9 mouse cellular contexts compared by ENCODE assay signal in the genomic region with DNA sequence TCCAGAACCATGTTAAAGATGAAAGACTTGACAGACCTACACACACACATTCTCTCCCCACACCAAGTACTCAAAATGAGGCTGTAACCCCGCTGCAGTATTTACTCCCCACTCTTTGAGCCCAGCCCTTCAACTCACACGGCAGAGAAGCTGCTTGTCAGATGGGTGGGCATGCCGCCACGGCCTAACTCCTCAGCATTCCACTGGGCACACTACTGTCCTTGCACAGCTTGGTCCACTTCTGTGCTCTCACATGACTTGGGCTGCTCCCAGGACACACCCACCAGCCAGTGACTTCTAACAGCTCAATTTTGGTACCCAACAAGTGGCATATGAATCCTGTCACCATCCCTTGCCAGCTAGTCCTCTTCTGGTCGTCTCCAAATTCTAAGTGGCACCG. TPM values are rescaled to one million over a fixed set of nuclear protein-coding genes. Genes with fewer than 3 reads are reported as not detected.
DNase-seq lines count a peak whose midpoint lies in the region; ATAC-seq and TF ChIP-seq lines count a peak whose summit lies in the region.
"Had no signal": no experiment of that assay in that cellular context is flagged by ENCODE, and none has a peak within 500 bp of the region (broad histone marks: within the 10 kb centered on the region; RNA-seq: fewer than 3 reads in every experiment).

No protein-coding gene starts in this region.

- H3K27me3 ChIP-seq in hindbrain, embryonic 12.5 days, result no peaks in the 10 kb centered on the region
- H3K27me3 ChIP-seq in hindbrain, embryonic 10.5 days (ENCODE audit: insufficient read depth, poor library complexity, severe bottlenecking), result no peaks in the 10 kb centered on the region
- H3K27me3 ChIP-seq in forebrain, embryonic 10.5 days (ENCODE audit: poor library complexity, severe bottlenecking), result no peaks in the 10 kb centered on the region
- H3K27me3 ChIP-seq in testis, adult 2 months (ENCODE audit: control insufficient read depth, insufficient read depth, low read length), result no peaks in the 10 kb centered on the region

- ATAC-seq in hindbrain, embryonic 12.5 days (ENCODE audit: low FRiP score), result no peak

- H3K9ac ChIP-seq in hindbrain, embryonic 12.5 days, result no peak overlapping the region; the same call in 1 of the 2 replicates

- no peaks in the 10 kb centered on the region for H3K36me3 ChIP-seq in hindbrain, embryonic 12.5 days
- no peaks in the 10 kb centered on the region for H3K36me3 ChIP-seq in hindbrain, embryonic 10.5 days
- peaks cover 12% of the 10 kb centered on the region for H3K36me3 ChIP-seq in forebrain, embryonic 10.5 days (replicated peaks)
- H3K36me3 ChIP-seq in testis, adult 2 months (ENCODE audit: control insufficient read depth, insufficient read depth, low read length), result no peaks in the 10 kb centered on the region

- peak; percentile 52; the same call in 1 of the 2 replicates for TF ChIP-seq POLR2A in testis, adult 2 months (IDR thresholded peaks at IDR 0.05; ENCODE audit: control insufficient read depth, low read depth, low read length)

- 58% methylated on average over 6 of the region's 6 CpGs for WGBS in hindbrain, embryonic 12.5 days
- WGBS in hindbrain, embryonic 10.5 days, result 70% methylated on average over 6 of the region's 6 CpGs
- 78% methylated on average over 6 of the region's 6 CpGs for WGBS in forebrain, embryonic 10.5 days

- H3K27ac ChIP-seq in hindbrain, embryonic 12.5 days, result peak overlapping the region; percentile 48; the same call in 1 of the 2 replicates
- no peak overlapping the region; the same call in 1 of the 2 replicates for H3K27ac ChIP-seq in hindbrain, embryonic 10.5 days
- H3K27ac ChIP-seq in forebrain, embryonic 10.5 days, result no peak overlapping the region
- peak overlapping the region; percentile 63 for H3K27ac ChIP-seq in testis, adult 2 months (ENCODE audit: control insufficient read depth, insufficient read depth, low read depth, low read length)

- no peak overlapping the region for H3K4me2 ChIP-seq in hindbrain, embryonic 12.5 days (replicated peaks)

- no peak for DNase-seq in hindbrain, embryonic 10.5 days (ENCODE audit: low spot score)
- DNase-seq in adrenal gland, adult (ENCODE audit: inconsistent age in 2 of 2, low spot score in 1 of 2), result peak; percentile 69 to 73
- no peak for DNase-seq in forebrain, embryonic 10.5 days (ENCODE audit: extremely low spot score, low spot score)
- peak; percentile 82 for DNase-seq in heart, postnatal 10 days
- DNase-seq in layer of hippocampus, adult 18-20 months (ENCODE audit: low spot score in 2 of 2), result peak; percentile 27 to 65
- peak; percentile 73 for DNase-seq in lung, postnatal 25 days (ENCODE audit: low spot score)

- H3K4me1 ChIP-seq in hindbrain, embryonic 12.5 days, result peaks cover 28% of the 10 kb centered on the region
- H3K4me1 ChIP-seq in hindbrain, embryonic 10.5 days (replicated peaks), result peaks cover 30% of the 10 kb centered on the region
- H3K4me1 ChIP-seq in forebrain, embryonic 10.5 days, result peaks cover 34% of the 10 kb centered on the region
- H3K4me1 ChIP-seq in testis, adult 2 months (ENCODE audit: control insufficient read depth, insufficient read depth, low read length), result peaks cover 25% of the 10 kb centered on the region

- no peak overlapping the region for H3K4me3 ChIP-seq in hindbrain, embryonic 12.5 days
- no peak overlapping the region for H3K4me3 ChIP-seq in hindbrain, embryonic 10.5 days
- H3K4me3 ChIP-seq in forebrain, embryonic 10.5 days, result peak overlapping the region; percentile 13; the same call in 1 of the 2 replicates
- H3K4me3 ChIP-seq in testis, adult 2 months (ENCODE audit: control insufficient read depth, low read depth, low read length), result no peak overlapping the region

- TF ChIP-seq CTCF in testis, adult 2 months (IDR thresholded peaks at IDR 0.05; ENCODE audit: control insufficient read depth, insufficient read depth, insufficient replicate concordance, low read depth, low read length), result peak; percentile 23; the same call in 1 of the 2 replicates

- intact Hi-C loops in heart, postnatal 10 days (cut with DNase I), result no loop called here

- H3K9me3 ChIP-seq in hindbrain, embryonic 12.5 days (replicated peaks), result no peaks in the 10 kb centered on the region
- no peaks in the 10 kb centered on the region for H3K9me3 ChIP-seq in hindbrain, embryonic 10.5 days
- no peaks in the 10 kb centered on the region for H3K9me3 ChIP-seq in forebrain, embryonic 10.5 days

RNA-seq across cellular contexts. Expression of a gene that starts 5.0 kb away (rescaled TPM):
- polyA plus RNA-seq in hindbrain, embryonic 12.5 days (2016; fragmentation: Nextera tagmentation; extraction: Ambion mirVana), result 7.6 and 8.1 TPM in 2 replicates
- 3.8 and 4.2 TPM in 2 replicates for polyA plus RNA-seq in hindbrain, embryonic 10.5 days (2016; fragmentation: Nextera tagmentation; extraction: Ambion mirVana)
- polyA plus RNA-seq in forebrain, embryonic 10.5 days (2016; fragmentation: Nextera tagmentation; extraction: Ambion mirVana), result 2.9 and 4.1 TPM in 2 replicates
- total RNA-seq in heart, postnatal 10 days (2021), result 10 to 100 TPM; 12.7 to 15.4 TPM
- 10 to 100 TPM; 61.5 to 65.7 TPM for total RNA-seq in layer of hippocampus, adult 18-20 months (2021)
- polyA plus RNA-seq in testis, adult 2 months (2012; rRNA removed), result 11.0 and 13.2 TPM in 2 replicates

RNA-seq across cellular contexts. Expression of a gene that starts 37.2 kb away (rescaled TPM):
- polyA plus RNA-seq in hindbrain, embryonic 12.5 days (2016; fragmentation: Nextera tagmentation; extraction: Ambion mirVana), result 74.5 and 82.9 TPM in 2 replicates
- polyA plus RNA-seq in hindbrain, embryonic 10.5 days (2016; fragmentation: Nextera tagmentation; extraction: Ambion mirVana), result 55.1 and 80.2 TPM in 2 replicates
- 43.1 and 48.4 TPM in 2 replicates for polyA plus RNA-seq in forebrain, embryonic 10.5 days (2016; fragmentation: Nextera tagmentation; extraction: Ambion mirVana)
- total RNA-seq in heart, postnatal 10 days (2021), result 10 to 100 TPM; 21.1 to 24.0 TPM
- 10 to 100 TPM; 29.9 to 30.2 TPM for total RNA-seq in layer of hippocampus, adult 18-20 months (2021)
- 54.5 and 61.3 TPM in 2 replicates for polyA plus RNA-seq in testis, adult 2 months (2012; rRNA removed)

RNA-seq across cellular contexts. Expression of a gene that starts 57.0 kb away (rescaled TPM):
- polyA plus RNA-seq in hindbrain, embryonic 12.5 days (2016; fragmentation: Nextera tagmentation; extraction: Ambion mirVana), result not detected in 2 replicates
- not detected in 2 replicates for polyA plus RNA-seq in hindbrain, embryonic 10.5 days (2016; fragmentation: Nextera tagmentation; extraction: Ambion mirVana)
- not detected in 2 replicates for polyA plus RNA-seq in forebrain, embryonic 10.5 days (2016; fragmentation: Nextera tagmentation; extraction: Ambion mirVana)
- total RNA-seq in heart, postnatal 10 days (2021), result not detected
- not detected for total RNA-seq in layer of hippocampus, adult 18-20 months (2021)
- polyA plus RNA-seq in testis, adult 2 months (2012; rRNA removed), result 2.0 and 2.9 TPM in 2 replicates
- total RNA-seq: hematopoietic stem cell, adult 5-6 weeks had no signal

Comparison
In these comparisons a context has a peak if more than half of its experiments do, and no peak if none do; other contexts are left out.
1. H3K27ac ChIP-seq: peak in hindbrain, embryonic 12.5 days (single experiment) and testis, adult 2 months (single experiment); none in hindbrain, embryonic 10.5 days (single experiment) and forebrain, embryonic 10.5 days (single experiment).
2. DNase-seq: peak in adrenal gland, adult (2 of 2), heart, postnatal 10 days (2 of 2), layer of hippocampus, adult 18-20 months (2 of 2) and lung, postnatal 25 days (single experiment); none in hindbrain, embryonic 10.5 days (single experiment) and forebrain, embryonic 10.5 days (single experiment).